Mouse (Mus musculus) bone marrow macrophage, adult 2 months (primary cell): ENCODE data around the gene Kalrn.

Source experiments
- CTCF ChIP-seq: IDR thresholded peaks from 2 replicates; pipeline ENCODE4 v1.5.1; 2012; ENCODE audit warnings: low read depth, mild to moderate bottlenecking, low read length, moderate library complexity
- POLR2A ChIP-seq: IDR thresholded peaks from 2 replicates; pipeline ENCODE4 v1.6.1; 2012; ENCODE audit warnings: mild to moderate bottlenecking, low read depth, low read length, borderline replicate concordance

GRCm38 (mm10) chr16:34066922-34067321 lies 506.4 kb downstream of the Kalrn start:
- TF ChIP-seq POLR2A: no peak
- no peak for TF ChIP-seq CTCF
